Mouse (Mus musculus) liver, embryonic 13.5 days (tissue): ENCODE measurements around the gene Abo. TPM values are rescaled to one million over a fixed set of nuclear protein-coding genes. Genes with fewer than 3 reads are reported as not detected.

Source experiments
- ATAC-seq: fragments of 200-750 bp; cut with Nextera tagmentation; 2 replicates; pipeline ENCODE4 v1.8.0; 2017; ENCODE audit warnings: low read depth, mild to moderate bottlenecking, moderate number of reproducible peaks, moderate library complexity
- DNase-seq: peaks from one replicate; pipeline ENCODE4 v3.0.0; 2022
- H3K27ac ChIP-seq: fragments of 300-500 bp; sonication (generic); 2 replicates; pipeline ENCODE4 v1.5.1; 2015; ENCODE audit warnings: moderate library complexity, mild to moderate bottlenecking, inconsistent platforms
- H3K27me3 ChIP-seq: fragments of 300-500 bp; sonication (generic); 2 replicates; pipeline ENCODE4 v1.6.1; 2015; ENCODE audit warnings: mild to moderate bottlenecking, inconsistent platforms
- H3K36me3 ChIP-seq: fragments of 300-500 bp; sonication (generic); 2 replicates; pipeline ENCODE4 v1.6.1; 2015; ENCODE audit warnings: mild to moderate bottlenecking, inconsistent platforms
- H3K4me1 ChIP-seq: fragments of 300-500 bp; sonication (generic); replicated peaks from 2 replicates; pipeline ENCODE4 v1.6.1; 2015; ENCODE audit warnings: inconsistent platforms
- H3K4me2 ChIP-seq: fragments of 300-500 bp; sonication (generic); 2 replicates; pipeline ENCODE4 v1.6.1; 2015; ENCODE audit warnings: inconsistent platforms, mild to moderate bottlenecking, moderate library complexity
- H3K4me3 ChIP-seq: fragments of 300-500 bp; sonication (generic); replicated peaks from 2 replicates; pipeline ENCODE4 v1.5.1; 2015; ENCODE audit warnings: mild to moderate bottlenecking, inconsistent platforms
- H3K9ac ChIP-seq: fragments of 300-500 bp; sonication (generic); 2 replicates; pipeline ENCODE4 v1.6.1; 2015; ENCODE audit warnings: mild to moderate bottlenecking, inconsistent platforms
- H3K9me3 ChIP-seq: fragments of 300-500 bp; sonication (generic); replicated peaks from 2 replicates; pipeline ENCODE4 v1.6.1; 2016; ENCODE audit warnings: inconsistent platforms
- WGBS: fragments of 180-500 bp; shearing (Covaris S2); methylation state at CpG from one replicate; pipeline ENCODE4 v1.1.7; 2015; ENCODE audit not compliant: insufficient replicate concordance; 5-methylcytosine and 5-hydroxymethylcytosine counted together
- polyA plus RNA-seq: library from polyadenylated mRNA; unstranded; fragments of >200 nt; fragmentation: Nextera tagmentation; extraction: Ambion mirVana; gene quantifications from 2 replicates; pipeline ENCODE4 v1.2.1, GENCODE M21; 2015

Gene Abo
- polyA plus RNA-seq, 1 experiment from 2014 or later: not detected

- no peak overlapping the region for H3K4me3 ChIP-seq
- H3K36me3 ChIP-seq: no peaks in the 10 kb centered on the region
- WGBS: 25% methylated on average over 2 of the region's 2 CpGs
- no peaks in the 10 kb centered on the region for H3K9me3 ChIP-seq
- no peaks in the 10 kb centered on the region for H3K27me3 ChIP-seq
- ATAC-seq (0 out of 2 replicates have a peak, but pooled peaks have one; percentile 45), DNase-seq (peak; percentile 3)
- no peak overlapping the region for H3K9ac ChIP-seq
- no peak overlapping the region for H3K27ac ChIP-seq
- no peaks in the 10 kb centered on the region for H3K4me1 ChIP-seq
- H3K4me2 ChIP-seq: no peak overlapping the region
These were observed 17.1 kb downstream of the Abo start for GRCm38 (mm10) chr2:26847706-26848105.

- no peak overlapping the region for H3K27ac ChIP-seq
- WGBS: 69% methylated on average over 2 of the region's 2 CpGs
- H3K9me3 ChIP-seq: no peaks in the 10 kb centered on the region
- DNase-seq: no peak
- H3K9ac ChIP-seq: no peak overlapping the region
- no peaks in the 10 kb centered on the region for H3K36me3 ChIP-seq
- no peaks in the 10 kb centered on the region for H3K4me1 ChIP-seq
- no peak overlapping the region for H3K4me2 ChIP-seq
- ATAC-seq: no peak
- H3K4me3 ChIP-seq: no peak overlapping the region
- H3K27me3 ChIP-seq: no peaks in the 10 kb centered on the region
These were observed 32.3 kb downstream of the Abo start for GRCm38 (mm10) chr2:26832478-26832877.

- Histone ChIP-seq H3K4me3 (no peak overlapping the region), H3K9me3 (no peaks in the 10 kb centered on the region), H3K4me1 (no peaks in the 10 kb centered on the region), H3K9ac (no peak overlapping the region), H3K27me3 (no peaks in the 10 kb centered on the region), H3K36me3 (no peaks in the 10 kb centered on the region), H3K27ac (no peak overlapping the region), H3K4me2 (no peak overlapping the region)
- no peak for DNase-seq
- no peak for ATAC-seq
- WGBS: 58% methylated on average over 1 of the region's 1 CpGs
These were observed 36.7 kb downstream of the Abo start for GRCm38 (mm10) chr2:26828047-26828446.

- Histone ChIP-seq H3K4me3 (no peak overlapping the region), H3K9ac (no peak overlapping the region), H3K36me3 (no peaks in the 10 kb centered on the region), H3K27me3 (no peaks in the 10 kb centered on the region), H3K4me2 (no peak overlapping the region), H3K9me3 (no peaks in the 10 kb centered on the region), H3K27ac (no peak overlapping the region), H3K4me1 (no peaks in the 10 kb centered on the region)
- DNase-seq: no peak
- no peak for ATAC-seq
- 68% methylated on average over 1 of the region's 1 CpGs for WGBS
These were observed 37.4 kb downstream of the Abo start for GRCm38 (mm10) chr2:26827261-26827975.

Other genes starting within 250 kb of the Abo start
- 2.1 and 2.3 TPM in 2 replicates for gene Fam69b, start 236.5 kb downstream of the Abo start, polyA plus RNA-seq
- gene Lcn4, start 193.7 kb downstream of the Abo start, polyA plus RNA-seq: not detected in 2 replicates
- gene Surf6, start 37.9 kb upstream of the Abo start, polyA plus RNA-seq: 14.8 and 17.8 TPM in 2 replicates
- 24.6 and 25.9 TPM in 2 replicates for gene Med22, start 45.7 kb upstream of the Abo start, polyA plus RNA-seq
- gene Rpl7a, start 45.8 kb upstream of the Abo start, polyA plus RNA-seq: 557 and 577 TPM in 2 replicates
- gene Surf2, start 51.4 kb upstream of the Abo start, polyA plus RNA-seq: 36.6 and 41.6 TPM in 2 replicates
- gene Surf1, start 51.6 kb upstream of the Abo start, polyA plus RNA-seq: 39.7 and 43.6 TPM in 2 replicates
- gene Surf4, start 68.9 kb upstream of the Abo start, polyA plus RNA-seq: 105 and 116 TPM in 2 replicates
- 0.08 and 0.09 TPM in 2 replicates for gene Stkld1, start 69.1 kb upstream of the Abo start, polyA plus RNA-seq
- 24.8 and 29.7 TPM in 2 replicates for gene Rexo4, start 99.4 kb upstream of the Abo start, polyA plus RNA-seq
- 1.0 and 1.2 TPM in 2 replicates for gene Adamts13, start 108.4 kb upstream of the Abo start, polyA plus RNA-seq
- gene Cacfd1, start 144.9 kb upstream of the Abo start, polyA plus RNA-seq: 12.6 and 13.4 TPM in 2 replicates
- gene Slc2a6, start 163.0 kb upstream of the Abo start, polyA plus RNA-seq: 0.13 and 0.20 TPM in 2 replicates
- gene Mymk, start 207.2 kb upstream of the Abo start, polyA plus RNA-seq: 0.70 and 0.83 TPM in 2 replicates
- gene Adamtsl2, start 214.4 kb upstream of the Abo start, polyA plus RNA-seq: 0.64 and 0.65 TPM in 2 replicates